Mouse (Mus musculus): ENCODE measurements around the gene Ndufa11.

Ndufa11 gene

DNA sequence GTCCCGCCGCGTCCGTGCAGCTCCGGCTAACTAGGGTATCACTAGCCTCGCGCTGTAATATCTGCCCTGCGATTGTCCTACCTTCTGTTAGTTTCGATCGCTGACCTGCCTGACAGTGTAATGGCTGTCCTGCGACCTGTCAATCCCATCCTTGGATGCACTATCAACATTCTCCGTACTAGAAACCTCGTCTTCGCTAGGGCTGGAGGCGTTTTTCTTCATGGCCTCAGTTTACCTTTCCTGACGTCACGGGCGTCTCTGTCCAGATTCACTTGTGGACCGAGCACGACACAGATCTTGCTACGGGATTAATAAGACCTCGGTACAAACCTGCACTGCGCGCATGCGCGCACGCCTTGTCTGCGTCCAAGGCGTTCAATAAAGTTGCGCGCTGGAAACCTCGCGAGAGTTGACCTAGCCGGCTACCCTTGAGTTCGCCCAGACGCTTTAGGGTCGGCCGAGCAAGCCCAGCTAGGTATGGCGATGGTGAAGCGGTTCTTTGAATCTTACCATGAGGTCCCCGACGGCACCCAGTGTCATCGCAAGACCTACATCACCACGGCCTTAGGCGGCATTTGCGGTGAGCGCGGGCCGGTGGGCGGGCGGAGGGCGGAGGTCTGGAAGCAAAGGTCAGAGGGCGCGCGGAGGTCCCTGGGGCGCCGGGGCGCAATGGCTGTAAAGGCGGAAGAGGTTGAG is at the start of gene Ndufa11, which contains the start of gene Vmac:
Gene Ndufa11 (plus strand): TSS at position 405 of the 696 bp plus-strand sequence.
Gene Vmac (minus strand): TSS at position 660 of the 696 bp plus-strand sequence.
- peak; percentile 97 for DNase-seq (ENCODE audit: low read depth, low spot score)

DNA sequence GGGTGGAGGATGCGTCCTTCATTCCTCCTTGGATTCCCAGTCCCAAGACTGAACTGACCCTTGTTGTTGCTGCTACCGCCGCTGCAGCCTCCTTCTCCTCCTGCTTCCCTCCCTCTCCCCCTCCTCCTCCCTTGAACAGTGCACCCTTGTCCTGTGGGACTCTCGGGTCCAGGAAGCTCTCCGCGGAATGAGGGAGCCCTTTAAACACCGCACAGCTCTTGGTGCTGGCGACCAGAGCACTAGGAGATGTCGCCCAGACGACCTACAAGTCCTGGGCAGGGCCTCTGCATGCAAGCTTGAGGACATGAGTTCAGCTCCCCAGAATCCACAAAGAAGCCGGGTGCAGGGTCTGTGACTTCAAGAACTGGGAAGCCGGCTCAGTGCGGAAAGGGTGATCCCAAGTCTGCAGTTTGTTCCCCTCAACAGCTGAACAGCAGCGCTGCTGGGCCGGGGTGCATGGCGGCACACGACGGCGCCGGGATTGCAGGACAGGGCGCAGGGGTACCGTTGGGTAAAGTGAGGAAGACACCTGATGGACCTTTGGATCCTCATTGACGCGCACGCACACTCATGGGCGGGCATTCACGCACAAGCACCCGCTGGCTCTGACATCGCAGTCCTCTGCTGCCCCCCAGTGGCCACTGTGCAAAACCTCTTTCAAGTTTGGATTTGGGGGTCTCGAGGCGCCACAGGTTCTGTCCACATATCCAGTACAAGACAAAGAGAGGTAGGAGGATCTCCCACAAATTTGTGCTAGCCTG is 49.0 kb upstream of the Ndufa11 start:
- peak; percentile 62 for DNase-seq (ENCODE audit: low read depth, low spot score)

DNA sequence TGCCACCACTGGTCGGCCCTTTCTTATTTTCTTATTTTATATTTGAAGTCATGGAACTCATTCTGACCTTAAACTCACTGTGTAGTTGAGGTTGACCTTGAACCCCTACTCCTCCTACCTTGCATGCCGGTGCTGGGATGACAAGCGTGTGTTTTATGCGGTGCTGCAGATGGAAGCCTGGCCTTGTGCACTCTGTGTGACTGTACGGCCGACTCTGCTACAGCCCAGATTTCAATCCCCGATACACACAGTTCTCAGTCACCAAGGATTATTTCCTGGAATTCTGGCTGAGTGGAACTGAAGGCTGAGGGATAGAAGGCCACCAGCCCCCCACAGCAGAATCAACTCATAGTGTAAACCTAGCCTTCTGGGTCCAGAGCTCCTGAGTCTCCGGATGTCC is 47.8 kb upstream of the Ndufa11 start:
- no peak for DNase-seq (ENCODE audit: low read depth, low spot score)

DNA sequence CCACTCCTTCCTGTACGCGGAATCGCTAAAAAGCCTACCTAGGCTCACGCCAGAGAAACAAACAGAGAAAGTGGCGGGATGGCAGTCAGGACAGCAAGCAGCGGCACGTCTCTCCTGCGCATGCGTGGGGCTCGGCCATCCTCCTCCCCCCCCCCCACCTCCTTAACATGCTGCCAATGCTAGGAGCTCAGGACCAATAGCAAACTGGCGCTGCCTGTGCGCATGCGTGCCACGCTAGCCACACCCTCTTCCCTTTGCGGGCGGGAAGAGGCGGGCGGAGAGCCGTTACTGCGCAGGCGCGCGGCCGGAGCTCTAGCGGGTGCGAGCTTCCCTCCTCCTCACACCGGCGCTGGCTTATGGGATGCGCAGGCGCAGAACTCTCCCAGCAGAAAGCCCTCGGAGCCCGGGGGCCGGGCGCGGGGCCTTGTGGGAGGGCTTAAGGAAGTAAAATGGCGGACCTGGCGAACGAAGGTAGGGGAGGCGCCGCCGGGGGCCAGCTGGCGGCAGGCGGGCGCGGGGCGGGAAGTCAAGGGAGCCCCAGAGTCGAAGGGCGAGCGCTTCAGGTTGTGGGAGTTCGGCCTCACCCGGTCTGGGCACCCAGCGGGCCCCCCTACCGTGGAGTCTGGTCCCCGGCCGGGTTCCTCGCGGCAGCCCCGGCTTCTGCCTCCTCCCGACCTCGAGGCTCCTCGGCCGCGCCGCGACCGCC is 44.5 kb upstream of the Ndufa11 start, which contains the start of gene Ranbp3:
Gene Ranbp3 (plus strand): TSS at position 354 of the 706 bp plus-strand sequence.
- DNase-seq (ENCODE audit: low read depth, low spot score): peak; percentile 99

DNA sequence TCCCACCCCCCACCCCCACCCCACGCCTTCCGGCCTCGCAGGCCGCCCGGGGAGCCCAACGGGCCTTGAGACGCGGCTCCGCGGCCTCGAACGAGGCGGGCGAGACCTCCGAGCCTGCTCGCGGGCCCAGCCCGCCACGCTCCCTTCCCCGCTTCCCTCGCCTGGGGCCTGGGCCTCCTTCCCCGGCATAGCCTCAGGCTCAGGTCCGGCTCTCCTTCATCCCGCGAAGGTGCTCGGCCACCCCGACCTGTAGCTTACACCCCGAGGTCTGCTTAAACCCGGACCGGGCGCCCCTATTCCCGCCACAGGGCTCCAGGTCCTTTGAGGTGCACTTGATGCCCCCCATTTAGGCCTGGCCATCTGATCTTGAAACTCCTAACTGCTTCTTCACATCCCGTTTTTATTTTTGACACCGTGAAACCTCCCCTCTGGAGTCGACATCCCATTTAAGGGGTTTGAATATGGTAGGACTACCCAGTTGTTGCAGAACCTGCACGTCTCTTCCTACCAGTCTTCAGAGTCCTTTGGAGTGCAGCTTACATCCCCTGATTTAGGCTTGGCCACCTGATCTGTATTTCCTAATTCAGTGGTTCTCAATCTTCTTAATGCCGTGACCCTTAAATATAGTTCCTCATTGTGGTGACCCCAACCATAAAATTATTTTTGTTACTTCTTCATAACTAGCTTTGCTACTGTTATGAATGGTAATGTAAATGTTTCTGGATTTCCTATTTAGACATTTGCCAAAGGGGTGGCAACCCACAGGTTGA is 43.7 kb upstream of the Ndufa11 start:
- no peak for DNase-seq (ENCODE audit: low read depth, low spot score)

DNA sequence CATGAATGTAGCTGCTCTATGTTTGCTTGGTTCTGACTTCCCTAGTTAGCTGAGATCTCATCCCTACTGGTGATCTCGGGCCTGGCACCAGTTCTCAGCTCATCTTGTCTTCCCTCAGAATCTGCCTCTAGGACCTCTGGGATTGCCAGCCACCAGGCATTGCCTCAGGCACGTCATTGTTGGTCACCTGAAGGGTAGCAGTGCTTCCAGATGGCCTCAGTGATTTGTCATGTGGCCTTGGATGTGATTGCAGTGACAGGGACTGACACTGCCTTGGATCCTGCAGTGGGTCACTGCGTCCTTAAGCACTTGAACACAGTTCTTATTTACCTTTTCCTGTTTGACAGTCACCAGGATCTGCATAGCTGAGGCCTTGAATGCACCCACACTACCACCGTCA is 35.8 kb upstream of the Ndufa11 start:
- no peak for DNase-seq (ENCODE audit: low read depth, low spot score)

DNA sequence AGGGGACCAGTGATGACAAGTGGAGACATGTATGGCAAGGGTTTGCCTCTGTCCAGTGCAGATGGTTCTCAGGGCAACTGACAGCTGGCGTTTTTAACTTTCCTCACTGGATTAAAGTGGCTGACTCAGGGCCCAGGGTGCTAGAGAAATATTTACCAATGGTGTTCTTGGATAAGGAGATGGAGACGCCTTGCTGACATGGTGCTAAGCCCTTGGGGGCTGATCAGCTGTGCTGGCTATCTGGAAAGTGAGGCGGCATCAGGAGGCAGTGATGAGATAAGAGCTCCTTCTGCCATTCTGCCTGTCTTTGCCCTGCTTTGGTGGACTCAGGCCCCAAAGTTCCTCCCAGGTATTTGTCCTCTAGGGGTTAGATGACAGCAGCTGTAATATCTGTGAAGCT is 34.7 kb upstream of the Ndufa11 start:
- no peak for DNase-seq (ENCODE audit: low read depth, low spot score)

DNA sequence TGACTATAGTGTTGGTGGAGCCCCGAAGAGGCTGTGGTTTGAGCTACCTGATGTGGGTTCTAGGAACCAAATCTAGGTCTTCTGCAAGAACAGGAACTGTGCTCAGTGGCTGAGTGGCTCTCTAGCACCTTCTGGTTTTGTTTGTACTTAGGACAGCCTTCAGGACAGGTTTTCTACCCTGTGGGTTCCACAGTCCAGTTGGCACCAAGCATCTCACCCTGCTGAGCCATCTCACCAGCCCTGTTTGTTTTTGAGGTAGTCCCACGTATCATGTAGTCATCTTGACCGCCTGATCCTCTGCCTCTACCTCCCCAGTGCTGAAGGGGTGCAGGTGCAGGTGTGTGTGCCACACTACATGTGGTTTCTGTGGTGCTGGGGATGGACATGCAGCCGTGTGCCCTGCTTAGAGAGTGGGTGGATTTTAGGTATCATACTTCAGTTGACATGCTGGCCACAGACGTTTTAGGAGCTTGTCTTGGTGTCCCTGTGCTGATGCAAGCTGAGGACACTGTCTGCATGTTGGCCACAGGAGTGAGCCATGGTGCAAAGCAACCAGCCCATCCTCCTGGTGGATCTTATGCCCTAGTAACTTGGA is 33.9 kb upstream of the Ndufa11 start:
- no peak for DNase-seq (ENCODE audit: low read depth, low spot score)

DNA sequence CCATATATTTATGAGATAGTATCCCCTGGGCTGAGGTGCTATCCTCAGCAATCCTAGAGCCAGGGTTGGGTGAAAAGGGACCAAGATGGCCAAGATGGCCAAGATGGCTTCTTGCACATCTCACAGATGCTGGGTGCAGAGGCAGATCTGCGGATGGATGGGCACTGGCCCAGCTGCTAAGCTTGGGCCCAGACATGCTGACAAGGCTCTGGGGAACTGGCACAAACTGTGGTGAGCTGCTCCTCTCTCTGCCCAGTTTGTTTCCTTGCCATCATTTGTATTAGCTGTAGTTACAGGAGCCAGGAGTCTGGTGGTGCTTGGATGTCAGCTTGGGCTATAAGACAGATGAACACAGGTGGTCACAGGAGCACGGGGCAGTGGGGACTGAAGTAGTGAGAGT is 32.9 kb upstream of the Ndufa11 start:
- no peak for DNase-seq (ENCODE audit: low read depth, low spot score)

DNA sequence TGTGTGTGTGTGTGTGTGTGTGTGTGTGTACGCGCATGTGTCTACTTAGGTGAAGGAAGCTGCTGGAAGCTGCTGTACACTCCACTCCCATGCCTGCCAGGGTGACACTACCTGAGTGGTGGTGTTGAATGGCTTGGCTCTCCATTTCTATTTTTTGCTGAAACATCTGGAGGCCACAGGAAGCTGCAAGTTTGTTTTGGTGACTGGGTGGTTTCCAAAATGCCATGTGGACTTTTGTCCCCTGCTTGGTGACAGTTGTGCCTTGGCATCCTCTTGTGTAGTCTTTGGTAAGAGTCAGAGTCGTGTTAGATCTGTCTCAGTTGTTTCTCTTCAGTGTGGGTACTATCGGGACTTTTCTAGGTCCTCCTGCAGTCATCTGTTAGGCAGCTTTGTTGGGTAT is 30.8 kb upstream of the Ndufa11 start:
- no peak for DNase-seq (ENCODE audit: low read depth, low spot score)

DNA sequence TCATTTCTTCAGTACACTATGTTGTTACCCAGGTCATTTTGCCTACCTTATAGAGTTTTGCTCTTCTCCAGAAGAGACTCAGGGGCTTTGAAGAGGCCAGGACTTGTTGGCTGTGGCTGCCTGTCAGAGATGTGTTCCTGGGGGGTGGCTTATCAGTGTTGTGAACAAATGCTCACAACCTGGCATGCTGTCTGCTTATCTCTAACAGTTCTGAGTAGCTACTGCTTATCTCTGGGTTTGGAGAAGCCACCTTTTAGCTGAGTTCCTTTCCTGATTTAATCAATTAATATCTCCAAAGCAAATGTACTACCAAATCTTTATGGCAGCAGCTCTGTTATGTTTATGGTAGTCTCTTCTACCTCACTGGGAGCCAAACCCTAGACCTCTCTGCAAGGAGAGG is 29.5 kb upstream of the Ndufa11 start:
- peak; percentile 48 for DNase-seq (ENCODE audit: low read depth, low spot score)

DNA sequence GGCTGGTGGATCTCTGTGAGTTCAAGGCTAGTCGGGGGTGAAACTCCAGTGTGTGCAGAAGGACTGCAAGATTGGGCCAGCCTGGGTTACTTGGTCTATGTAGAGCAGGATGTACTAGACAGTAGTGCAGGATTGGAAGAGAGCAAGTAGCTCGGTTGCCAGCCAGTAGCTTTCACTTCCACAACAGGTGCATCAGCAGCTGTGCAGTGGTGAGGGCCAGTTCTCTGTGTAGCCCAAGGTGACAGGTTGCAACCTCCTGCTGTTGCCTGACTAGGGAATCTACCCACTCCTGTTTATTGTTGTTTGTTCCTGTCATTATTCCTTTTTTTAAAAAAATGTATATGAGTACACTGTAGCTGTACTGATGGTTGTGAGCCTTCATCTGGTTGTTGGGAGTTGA is 28.9 kb upstream of the Ndufa11 start:
- DNase-seq (ENCODE audit: low read depth, low spot score): no peak

DNA sequence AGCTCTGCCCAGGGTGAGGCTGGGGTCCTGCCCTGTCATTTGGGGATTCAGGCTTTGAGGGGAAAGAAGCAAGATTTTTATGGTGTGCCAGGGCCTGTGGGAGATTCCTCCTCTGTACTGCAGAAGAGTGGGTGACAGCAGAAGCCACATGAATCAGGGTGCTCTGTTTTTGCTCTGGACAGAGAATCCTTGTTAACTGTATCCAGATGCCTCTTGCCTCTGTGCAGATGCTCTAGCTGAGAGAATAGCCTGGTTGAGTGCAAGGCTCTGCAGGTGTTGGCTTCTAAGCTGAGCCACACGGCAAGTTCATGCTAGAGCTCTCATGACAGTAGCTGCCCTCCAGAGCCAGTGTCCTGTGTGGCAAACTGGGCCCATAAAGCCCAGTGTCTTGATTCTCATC is 24.2 kb upstream of the Ndufa11 start:
- no peak for DNase-seq (ENCODE audit: low read depth, low spot score)

DNA sequence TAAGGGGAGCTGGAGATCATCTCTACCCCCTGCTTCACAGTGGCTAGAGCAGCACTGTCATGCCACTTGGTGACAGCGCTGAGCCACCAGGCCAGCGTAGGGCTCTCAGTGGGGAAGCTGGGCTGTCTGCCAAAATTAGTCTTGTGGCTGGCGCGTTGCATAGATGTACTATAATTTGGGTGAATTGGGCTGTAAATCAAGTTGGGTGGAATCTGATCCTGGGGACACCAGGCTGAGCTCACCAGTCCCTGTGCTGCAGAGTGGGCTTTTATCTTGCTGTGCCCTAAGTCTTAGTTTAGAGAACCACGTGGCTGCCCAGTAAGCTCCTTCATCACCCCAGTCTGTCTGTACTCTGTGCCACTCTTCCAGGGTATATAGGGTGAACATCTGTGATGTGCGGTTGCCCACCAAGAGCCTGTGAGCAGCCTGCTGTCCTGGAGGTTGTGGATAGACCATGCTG is 23.7 kb upstream of the Ndufa11 start:
- no peak for DNase-seq (ENCODE audit: low read depth, low spot score)

DNA sequence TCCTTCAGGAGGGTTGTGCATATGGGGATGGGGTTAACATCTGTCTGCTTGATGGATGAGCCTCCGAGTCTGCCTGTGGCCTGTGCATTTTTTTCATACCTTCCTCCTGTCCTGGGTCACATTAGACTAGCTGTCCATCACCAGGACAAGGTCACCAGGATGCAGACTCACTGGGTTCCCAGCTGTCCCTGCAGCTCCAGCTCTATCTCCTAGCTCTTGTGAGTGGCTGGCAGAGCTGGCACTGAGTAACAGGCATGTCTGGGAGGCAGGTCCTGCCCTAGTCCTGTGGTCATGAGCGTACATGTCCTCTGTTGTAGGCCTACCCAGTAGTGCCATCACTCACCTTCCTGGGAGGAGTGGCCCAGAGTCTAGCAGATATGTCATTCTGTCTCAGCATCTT is 17.1 kb upstream of the Ndufa11 start:
- DNase-seq (ENCODE audit: low read depth, low spot score): no peak

DNA sequence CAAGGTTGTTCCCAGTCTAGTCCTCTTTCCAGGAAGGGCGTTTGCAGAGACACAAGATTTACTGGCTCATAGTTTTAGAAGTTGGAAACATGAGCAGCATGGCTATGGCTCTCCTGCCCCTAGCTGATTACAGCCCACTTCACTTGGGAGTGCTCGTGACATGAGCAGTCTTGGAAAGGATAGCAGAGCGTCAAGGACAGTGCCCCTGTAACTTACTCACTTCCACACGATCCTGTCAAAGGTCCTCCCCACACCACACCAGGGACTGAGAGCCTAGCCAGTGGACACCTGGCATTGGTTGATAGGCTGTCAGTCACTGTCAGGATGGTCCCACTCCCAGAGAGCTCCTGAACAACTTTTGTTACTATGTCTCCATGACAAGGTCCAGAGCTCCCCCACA is 14.5 kb upstream of the Ndufa11 start:
- no peak for DNase-seq (ENCODE audit: low read depth, low spot score)

DNA sequence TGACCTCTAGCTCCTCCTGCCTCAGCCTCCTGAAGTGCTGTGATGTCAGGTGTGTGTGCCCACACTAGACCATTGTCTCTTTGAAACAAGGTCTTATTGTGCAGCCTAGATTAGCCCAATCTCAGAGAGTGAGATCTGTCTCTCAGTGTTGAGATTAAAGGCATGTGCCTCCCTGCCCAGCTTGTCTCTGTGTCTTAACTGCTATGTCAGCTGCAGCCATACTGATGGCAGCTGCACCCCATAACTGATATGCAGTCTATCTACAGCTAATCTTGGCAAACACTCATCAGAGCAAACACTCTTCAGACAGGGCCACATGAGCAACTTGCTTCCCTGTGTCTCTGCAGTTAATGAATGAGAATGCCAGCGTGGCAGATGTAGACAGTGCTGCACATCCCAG is 11.1 kb upstream of the Ndufa11 start:
- no peak for DNase-seq (ENCODE audit: low read depth, low spot score)

DNA sequence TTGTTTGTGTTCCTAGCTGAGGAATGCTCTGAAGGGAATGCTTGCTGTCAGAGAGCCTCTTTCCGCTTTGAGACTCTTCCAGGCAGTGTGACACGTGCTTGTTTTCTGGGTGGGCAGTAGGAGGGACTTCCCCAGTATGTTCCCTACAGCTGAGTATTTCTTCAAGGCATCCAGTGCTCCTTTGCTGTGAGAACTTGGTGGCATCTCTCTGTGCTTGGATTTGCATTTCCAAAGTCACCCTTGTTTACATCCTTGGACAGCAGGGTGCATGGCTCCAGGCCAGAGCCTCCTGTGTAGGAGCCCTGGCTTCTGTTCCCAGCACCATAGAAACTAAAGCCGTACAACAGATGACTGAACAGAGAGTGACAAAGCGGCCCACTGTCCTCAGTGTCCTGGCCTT is 8.9 kb upstream of the Ndufa11 start:
- no peak for DNase-seq (ENCODE audit: low read depth, low spot score)

DNA sequence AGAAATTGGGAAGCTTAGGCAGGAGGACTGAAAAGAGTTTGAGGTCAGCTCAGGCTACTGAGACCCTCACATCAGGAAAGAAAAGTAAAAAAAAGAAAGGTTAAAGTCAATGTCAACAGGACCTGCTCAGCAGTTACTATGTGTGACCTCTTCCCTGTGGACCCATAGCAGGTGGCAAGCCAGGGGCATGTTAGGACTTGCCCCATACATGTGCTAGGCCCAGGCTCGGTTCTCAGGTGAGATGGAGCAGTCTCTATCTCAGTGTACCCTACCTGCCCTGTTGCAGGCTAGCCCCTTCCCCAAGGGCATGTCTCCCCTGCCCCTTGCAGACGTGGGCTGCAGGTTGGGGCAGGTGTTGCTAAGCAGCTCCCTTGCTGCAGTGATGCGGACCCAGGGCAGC is 7.9 kb upstream of the Ndufa11 start:
- no peak for DNase-seq (ENCODE audit: low read depth, low spot score)

DNA sequence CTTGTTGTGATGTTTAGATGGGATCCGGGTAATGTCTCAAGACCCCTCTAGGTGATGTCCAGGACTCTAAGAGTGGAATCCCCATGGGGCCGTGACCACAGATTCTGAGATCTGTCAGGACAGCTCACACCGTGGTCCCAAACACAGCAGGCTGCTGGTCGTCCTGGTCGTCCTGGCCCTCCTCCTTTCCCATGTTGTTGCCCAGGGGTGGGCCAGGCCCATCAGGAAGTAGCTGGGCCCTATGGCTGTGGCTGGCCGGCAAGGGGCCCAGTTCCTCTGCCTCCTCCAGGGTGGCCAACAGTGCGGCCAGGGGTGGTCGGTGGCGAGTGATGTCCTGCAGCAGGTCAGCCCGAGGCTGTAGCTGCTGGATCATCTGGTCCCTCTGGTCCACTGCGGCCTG is 2.2 kb upstream of the Ndufa11 start:
- DNase-seq (ENCODE audit: low read depth, low spot score): no peak

DNA sequence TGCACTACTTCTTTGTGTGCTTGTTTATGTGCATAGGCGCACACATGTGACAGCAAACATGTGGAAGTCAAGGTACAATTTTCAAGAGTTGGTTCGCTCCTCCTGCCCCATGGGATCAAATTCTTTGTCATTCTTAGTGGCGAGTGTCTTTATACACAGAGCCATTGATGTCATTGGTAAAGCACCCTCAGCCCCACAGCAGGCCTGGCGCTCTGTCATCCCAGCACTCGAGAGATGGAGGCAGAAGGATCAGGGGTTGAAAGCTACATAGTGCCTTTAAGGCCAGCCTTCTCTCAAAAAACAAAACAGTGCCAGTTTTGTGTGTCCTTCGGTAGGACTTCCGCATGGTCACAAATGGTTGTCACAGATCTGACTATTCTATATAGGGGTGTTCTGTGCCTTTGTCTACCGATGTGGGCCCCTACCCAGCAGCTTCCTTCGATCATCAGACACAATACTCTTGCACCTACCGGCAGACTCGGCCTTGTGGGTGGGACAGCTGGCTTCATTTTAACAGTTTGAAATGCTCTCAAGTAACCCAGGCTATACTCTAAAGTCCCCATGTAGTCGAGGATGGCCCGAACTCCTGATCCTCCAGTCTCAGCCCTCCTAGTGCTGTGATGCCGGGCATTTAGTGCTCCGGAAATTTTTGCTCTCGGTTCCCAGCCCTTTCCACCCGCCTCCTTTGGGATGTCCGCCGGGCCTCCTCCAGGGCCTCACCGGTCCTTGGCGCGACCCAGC is 1.5 kb upstream of the Ndufa11 start:
- DNase-seq (ENCODE audit: low read depth, low spot score): no peak
